In genomic region chr11:4206563-4206962, GRCm38 (mm10) we compare ENCODE assay signal across 20 mouse cellular contexts. TPM values are rescaled to one million over a fixed set of nuclear protein-coding genes. Genes with fewer than 3 reads are reported as not detected.
DNase-seq lines count a peak whose midpoint lies in the region; ATAC-seq and TF ChIP-seq lines count a peak whose summit lies in the region.
"Had no signal": no experiment of that assay in that cellular context is flagged by ENCODE, and none has a peak within 500 bp of the region (broad histone marks: within the 10 kb centered on the region; RNA-seq: fewer than 3 reads in every experiment).

No protein-coding gene starts in this region.

- peak overlapping the region; percentile 57 for H3K27ac ChIP-seq in MEL (ENCODE audit: control insufficient read depth, low read depth, low read length)
- no peak overlapping the region for H3K27ac ChIP-seq in cerebellum, adult 2 months (ENCODE audit: insufficient read depth, low read length)
- H3K27ac ChIP-seq: hindbrain, postnatal 0 days; lung, embryonic 15.5 days had no signal

- TF ChIP-seq EP300 in MEL (IDR thresholded peaks at IDR 0.05; ENCODE audit: low read depth in 1 of 2, low read length in 2 of 2) = peak; percentile 74 to 87

- peak in 2 of 3 experiments; percentile 3 to 8; a peak in 1 of 6 replicates for TF ChIP-seq CTCF in MEL (IDR thresholded peaks at IDR 0.05 in 2 of 3, conservative IDR thresholded peaks at IDR 0.05 in 1 of 3; ENCODE audit: control insufficient read depth in 1 of 3, insufficient read depth in 1 of 3, low read depth in 2 of 3, low read length in 3 of 3, poor library complexity in 1 of 3, severe bottlenecking in 1 of 3)
- no peak for TF ChIP-seq CTCF in cerebellum, adult 2 months (IDR thresholded peaks at IDR 0.05; ENCODE audit: borderline replicate concordance, insufficient read depth, low read depth, low read length)

- TF ChIP-seq RAD21 in MEL (IDR thresholded peaks at IDR 0.05; ENCODE audit: low read depth, low read length) = no peak

- DNase-seq in heart, adult 11 months = peak; percentile 88
- DNase-seq in heart, postnatal 36 days = no peak
- peak; percentile 94 for DNase-seq in MEL (ENCODE audit: low read depth, low spot score)
- peak; percentile 50 for DNase-seq in thymus, postnatal 25 days
- no peak for DNase-seq in kidney, postnatal 4 days
- no peak for DNase-seq in cerebellum, adult 2 months
- DNase-seq in gastrocnemius, postnatal 4 days (ENCODE audit: low spot score in 2 of 2) = no peak
- DNase-seq: cerebellum, postnatal 36 days; kidney, adult 2 months; kidney, postnatal 25 days had no signal

- peak in 1 of 2 experiments; percentile 47; a peak in 2 of 4 replicates for TF ChIP-seq POLR2A in MEL (IDR thresholded peaks at IDR 0.05; ENCODE audit: control insufficient read depth in 1 of 2, insufficient read depth in 1 of 2, low read depth in 1 of 2, low read length in 2 of 2, poor library complexity in 1 of 2)
- no peak for TF ChIP-seq POLR2A in cerebellum, adult 2 months (IDR thresholded peaks at IDR 0.05; ENCODE audit: borderline replicate concordance, insufficient read depth, low read length)

- intact Hi-C loops in heart, postnatal 36 days (cut with DNase I) = no loop called here

- 0 out of 2 replicates have a peak overlapping the region, but pooled peaks have one; percentile 14 for H3K9ac ChIP-seq in MEL (ENCODE audit: control insufficient read depth, low read depth, low read length, poor library complexity, severe bottlenecking)
- H3K9ac ChIP-seq: lung, embryonic 15.5 days had no signal

- H3K9me3 ChIP-seq in MEL (replicated peaks; ENCODE audit: insufficient read depth, low read length) = no peaks in the 10 kb centered on the region
- H3K9me3 ChIP-seq: lung, embryonic 15.5 days; megakaryocyte, embryonic 14.5 days had no signal

- H3K79me2 ChIP-seq in MEL (ENCODE audit: control insufficient read depth, insufficient read depth, low read length, poor library complexity) = no peaks in the 10 kb centered on the region

- H3K27me3 ChIP-seq in MEL (ENCODE audit: control insufficient read depth in 1 of 2, insufficient read depth in 2 of 2, low read length in 2 of 2) = no peaks in the 10 kb centered on the region
- H3K27me3 ChIP-seq in cerebellum, adult 2 months (ENCODE audit: control insufficient read depth, insufficient read depth, low read length) = no peaks in the 10 kb centered on the region
- H3K27me3 ChIP-seq: lung, embryonic 15.5 days had no signal

- WGBS in cerebellum, adult 2 months = 82% methylated on average over 6 of the region's 6 CpGs

- ATAC-seq in inflammation-experienced regulatory T-cells, adult 6 months = peak; percentile 66
- ATAC-seq: forebrain, embryonic 16.5 days; hindbrain, postnatal 0 days; midbrain, embryonic 16.5 days had no signal

- H3K4me1 ChIP-seq in MEL (ENCODE audit: control insufficient read depth in 1 of 2, insufficient read depth in 2 of 2, low read length in 2 of 2) = peaks cover 22 to 30% of the 10 kb centered on the region in 2 experiments
- H3K4me1 ChIP-seq in cerebellum, adult 2 months (ENCODE audit: control insufficient read depth, insufficient read depth, low read length) = peaks cover 4% of the 10 kb centered on the region; the same call in 1 of the 2 replicates

- no peak overlapping the region for H3K4me3 ChIP-seq in MEL (ENCODE audit: control insufficient read depth in 1 of 2, insufficient read depth in 1 of 2, low read depth in 2 of 2, low read length in 2 of 2)
- no peak overlapping the region for H3K4me3 ChIP-seq in cerebellum, adult 2 months (replicated peaks; ENCODE audit: insufficient read depth, low read depth, low read length)
- H3K4me3 ChIP-seq: lung, embryonic 15.5 days; megakaryocyte, embryonic 14.5 days had no signal

- peaks cover 2 to 31% of the 10 kb centered on the region in 2 experiments for H3K36me3 ChIP-seq in MEL (ENCODE audit: control insufficient read depth in 1 of 2, insufficient read depth in 2 of 2, low read length in 2 of 2)

TF ChIP-seq in MEL, 35 proteins besides CTCF, POLR2A, EP300 and RAD21 (continues in another document):
- TF ChIP-seq NELFE (IDR thresholded peaks at IDR 0.05; ENCODE audit: low read depth, low read length) (no peak), TAL1 (IDR thresholded peaks at IDR 0.05; ENCODE audit: low read length) (peak; percentile 49), BHLHE40 (IDR thresholded peaks at IDR 0.05; ENCODE audit: borderline replicate concordance, low read depth, low read length) (peak; percentile 65; the same call in 1 of the 2 replicates), ZC3H11A (IDR thresholded peaks at IDR 0.05; ENCODE audit: low read depth, low read length) (no peak), SIN3A (IDR thresholded peaks at IDR 0.05; ENCODE audit: low read length) (peak; percentile 60; the same call in 1 of the 2 replicates), GATA1 (IDR thresholded peaks at IDR 0.05; ENCODE audit: low read depth, low read length) (peak; percentile 91), TCF12 (IDR thresholded peaks at IDR 0.05; ENCODE audit: low read depth, low read length) (peak; percentile 61), CHD2 (IDR thresholded peaks at IDR 0.05; ENCODE audit: low read length) (no peak; the same call in 1 of the 2 replicates), HCFC1 (IDR thresholded peaks at IDR 0.05; ENCODE audit: low read depth, low read length) (peak; percentile 58), ETS1 (IDR thresholded peaks at IDR 0.05; ENCODE audit: low read depth, low read length) (peak; percentile 70), MEF2A (IDR thresholded peaks at IDR 0.05; ENCODE audit: extremely low read depth, insufficient replicate concordance, low read depth, low read length, poor library complexity, severe bottlenecking) (no peak), KAT2A (conservative IDR thresholded peaks at IDR 0.05; ENCODE audit: low read depth, low read length) (no peak), ELF1 (IDR thresholded peaks at IDR 0.05; ENCODE audit: low read depth, low read length) (peak; percentile 78), MYC (IDR thresholded peaks at IDR 0.05; ENCODE audit: low read depth, low read length) (peak; percentile 74), MAX (IDR thresholded peaks at IDR 0.05; ENCODE audit: low read length) (peak; percentile 85), SMC3 (IDR thresholded peaks at IDR 0.05; ENCODE audit: low read depth, low read length) (0 out of 2 replicates have a peak, but pooled peaks have one; percentile 18), RCOR1 (IDR thresholded peaks at IDR 0.05; ENCODE audit: low read depth, low read length) (peak; percentile 65; the same call in 1 of the 2 replicates), JUND (IDR thresholded peaks at IDR 0.05; ENCODE audit: low read depth, low read length) (no peak), POLR2AphosphoS2 (IDR thresholded peaks at IDR 0.05; ENCODE audit: low read length) (no peak), MAZ (IDR thresholded peaks at IDR 0.05; ENCODE audit: low read depth, low read length) (no peak), TBP (IDR thresholded peaks at IDR 0.05; ENCODE audit: low read depth, low read length) (peak; percentile 76), NRF1 (IDR thresholded peaks at IDR 0.05; ENCODE audit: insufficient read depth, low read depth, low read length, poor library complexity, severe bottlenecking) (no peak), ZMIZ1 (IDR thresholded peaks at IDR 0.05; ENCODE audit: low read depth, low read length) (no peak)

RNA-seq across cellular contexts. Expression of gene Castor1, which starts 11.5 kb away (rescaled TPM):
- total RNA-seq in heart, postnatal 36 days (2021) = 1 to 10 TPM; 5.2 to 5.5 TPM
- 6.6 and 7.1 TPM in 2 replicates for total RNA-seq in MEL (2012; rRNA removed)
- 10 to 100 TPM in 1 of 2 experiments, not detected in 1; 11.8 TPM for polyA plus RNA-seq in MEL (2012; ENCODE audit: insufficient read depth in 1 of 2, insufficient read length in 2 of 2, low read depth in 1 of 2, low replicate concordance in 2 of 2, missing spikeins in 1 of 2)
- 10 to 100 TPM; 25.7 to 42.0 (median 37.8) TPM for polyA plus RNA-seq in inflammation-experienced regulatory T-cells, adult 6 months (2017; shearing (Covaris generic))
- 5.1 and 5.6 TPM in 2 replicates for polyA plus RNA-seq in cerebellum, adult 2 months (2012; rRNA removed)
- 1 to 10 TPM; 8.7 to 9.8 TPM for total RNA-seq in gastrocnemius, postnatal 4 days (2021)

RNA-seq across cellular contexts. Expression of gene Tbc1d10a, which starts 20.0 kb away (rescaled TPM):
- total RNA-seq in heart, postnatal 36 days (2021) = 10 to 100 TPM in 1 of 2 experiments, 1 to 10 TPM in 1; 8.6 to 11.2 TPM
- total RNA-seq in MEL (2012; rRNA removed) = 26.3 and 27.4 TPM in 2 replicates
- 10 to 100 TPM in 1 of 2 experiments, not detected in 1; 23.0 TPM for polyA plus RNA-seq in MEL (2012; ENCODE audit: insufficient read depth in 1 of 2, insufficient read length in 2 of 2, low read depth in 1 of 2, low replicate concordance in 2 of 2, missing spikeins in 1 of 2)
- polyA plus RNA-seq in inflammation-experienced regulatory T-cells, adult 6 months (2017; shearing (Covaris generic)) = 10 to 100 TPM; 14.3 to 20.5 (median 19.0) TPM
- polyA plus RNA-seq in cerebellum, adult 2 months (2012; rRNA removed) = 33.3 and 34.1 TPM in 2 replicates
- 10 to 100 TPM; 10.1 to 12.2 TPM for total RNA-seq in gastrocnemius, postnatal 4 days (2021)

RNA-seq across cellular contexts. Expression of gene Osm, which starts 29.7 kb away (rescaled TPM):
- total RNA-seq in heart, postnatal 36 days (2021) = not detected
- 11.2 and 15.4 TPM in 2 replicates for total RNA-seq in MEL (2012; rRNA removed)
- 10 to 100 TPM in 1 of 2 experiments, not detected in 1; 10.6 TPM for polyA plus RNA-seq in MEL (2012; ENCODE audit: insufficient read depth in 1 of 2, insufficient read length in 2 of 2, low read depth in 1 of 2, low replicate concordance in 2 of 2, missing spikeins in 1 of 2)
- polyA plus RNA-seq in inflammation-experienced regulatory T-cells, adult 6 months (2017; shearing (Covaris generic)) = 10 to 100 TPM; 11.2 to 23.6 (median 16.6) TPM
- 0.03 TPM in 1 of 2 replicates, not detected in the other for polyA plus RNA-seq in cerebellum, adult 2 months (2012; rRNA removed)
- under 1 TPM; 0.22 to 0.36 TPM for total RNA-seq in gastrocnemius, postnatal 4 days (2021)
- total RNA-seq: hindbrain, postnatal 0 days; left cerebral cortex, postnatal 36 days; liver, adult 2 months had no signal
- polyA plus RNA-seq: embryonic facial prominence, embryonic 11.5 days; forebrain, embryonic 16.5 days; liver, adult 2 months; stomach, embryonic 14.5 days had no signal

RNA-seq across cellular contexts. Expression of gene Sf3a1, which starts 46.4 kb away (rescaled TPM):
- total RNA-seq in heart, postnatal 36 days (2021) = 10 to 100 TPM; 32.7 to 36.7 TPM
- 64.9 and 77.0 TPM in 2 replicates for total RNA-seq in MEL (2012; rRNA removed)
- polyA plus RNA-seq in MEL (2012; ENCODE audit: insufficient read depth in 1 of 2, insufficient read length in 2 of 2, low read depth in 1 of 2, low replicate concordance in 2 of 2, missing spikeins in 1 of 2) = 100 to 1,000 TPM in 1 of 2 experiments, 10 to 100 TPM in 1; 32.1 to 101 TPM
- polyA plus RNA-seq in inflammation-experienced regulatory T-cells, adult 6 months (2017; shearing (Covaris generic)) = 10 to 100 TPM; 54.2 to 71.2 (median 66.6) TPM
- polyA plus RNA-seq in cerebellum, adult 2 months (2012; rRNA removed) = 50.0 and 54.3 TPM in 2 replicates
- total RNA-seq in gastrocnemius, postnatal 4 days (2021) = 10 to 100 TPM; 41.2 to 50.6 TPM

RNA-seq across cellular contexts. Expression of gene Ccdc157, which starts 46.5 kb away (rescaled TPM):
- total RNA-seq in heart, postnatal 36 days (2021) = 1 to 10 TPM; 5.0 to 5.3 TPM
- total RNA-seq in MEL (2012; rRNA removed) = 1.8 and 2.0 TPM in 2 replicates
- polyA plus RNA-seq in MEL (2012; ENCODE audit: insufficient read depth in 1 of 2, insufficient read length in 2 of 2, low read depth in 1 of 2, low replicate concordance in 2 of 2, missing spikeins in 1 of 2) = 1 to 10 TPM in 1 of 2 experiments, not detected in 1; 2.9 TPM
- polyA plus RNA-seq in inflammation-experienced regulatory T-cells, adult 6 months (2017; shearing (Covaris generic)) = 1 to 10 TPM; 1.5 to 2.9 (median 2.9) TPM
- polyA plus RNA-seq in cerebellum, adult 2 months (2012; rRNA removed) = 15.6 and 15.8 TPM in 2 replicates
- 10 to 100 TPM in 1 of 2 experiments, 1 to 10 TPM in 1; 8.7 to 10.3 TPM for total RNA-seq in gastrocnemius, postnatal 4 days (2021)

Comparison
In these comparisons a context has a peak if more than half of its experiments do, and no peak if none do; other contexts are left out.
1. DNase-seq: peak in heart, adult 11 months (single experiment), MEL (single experiment) and thymus, postnatal 25 days (single experiment); none in heart, postnatal 36 days (0 of 2), kidney, postnatal 4 days (0 of 2), cerebellum, adult 2 months (0 of 2) and gastrocnemius, postnatal 4 days (0 of 2).